Mouse (Mus musculus) kidney, embryonic 16.5 days (tissue): ENCODE measurements around the gene Pprc1. TPM values are rescaled to one million over a fixed set of nuclear protein-coding genes. Genes with fewer than 3 reads are reported as not detected.

Source experiments
- ATAC-seq: fragments of 200-750 bp; cut with Nextera tagmentation; 2 replicates; pipeline ENCODE4 v1.8.0; 2017; ENCODE audit warnings: moderate TSS enrichment; ENCODE audit not compliant: low FRiP score, low TSS enrichment
- H3K27ac ChIP-seq: fragments of 300-500 bp; sonication (generic); 2 replicates; pipeline ENCODE4 v1.5.1; 2014; ENCODE audit warnings: low read length
- H3K27me3 ChIP-seq: fragments of 300-500 bp; sonication (generic); 2 replicates; pipeline ENCODE4 v1.6.1; 2014; ENCODE audit warnings: low read length, control low read depth, mixed read lengths; ENCODE audit not compliant: insufficient read depth
- H3K36me3 ChIP-seq: fragments of 300-500 bp; sonication (generic); 2 replicates; pipeline ENCODE4 v1.6.1; 2014; ENCODE audit warnings: low read length, control low read depth, mixed read lengths; ENCODE audit not compliant: insufficient read depth
- H3K4me1 ChIP-seq: fragments of 300-500 bp; sonication (generic); 2 replicates; pipeline ENCODE4 v1.6.1; 2014; ENCODE audit warnings: low read length, control low read depth, mixed read lengths; ENCODE audit not compliant: insufficient read depth
- H3K4me2 ChIP-seq: fragments of 300-500 bp; sonication (generic); replicated peaks from 2 replicates; pipeline ENCODE4 v1.6.1; 2014; ENCODE audit warnings: low read depth, low read length
- H3K4me3 ChIP-seq: fragments of 300-500 bp; sonication (generic); 2 replicates; pipeline ENCODE4 v1.5.1; 2014; ENCODE audit warnings: mild to moderate bottlenecking, low read length
- H3K9ac ChIP-seq: fragments of 300-500 bp; sonication (generic); replicated peaks from 2 replicates; pipeline ENCODE4 v1.6.1; 2014; ENCODE audit warnings: low read length
- H3K9me3 ChIP-seq: fragments of 300-500 bp; sonication (generic); 2 replicates; pipeline ENCODE4 v1.6.1; 2016; ENCODE audit warnings: low read length, control low read depth
- WGBS: fragments of 180-500 bp; shearing (Covaris S2); extraction: QIAGEN DNeasy Blood & Tissue Kit; methylation state at CpG from one replicate; pipeline ENCODE4 v1.1.7; 2014; 5-methylcytosine and 5-hydroxymethylcytosine counted together
- polyA plus RNA-seq: library from polyadenylated mRNA; unstranded; fragments of >200 nt; fragmentation: Nextera tagmentation; extraction: Ambion mirVana; gene quantifications from 2 replicates; pipeline ENCODE4 v1.2.1, GENCODE M21; 2015

Pprc1 gene
- polyA plus RNA-seq, 1 experiment from 2014 or later = 34.2 TPM

DNA sequence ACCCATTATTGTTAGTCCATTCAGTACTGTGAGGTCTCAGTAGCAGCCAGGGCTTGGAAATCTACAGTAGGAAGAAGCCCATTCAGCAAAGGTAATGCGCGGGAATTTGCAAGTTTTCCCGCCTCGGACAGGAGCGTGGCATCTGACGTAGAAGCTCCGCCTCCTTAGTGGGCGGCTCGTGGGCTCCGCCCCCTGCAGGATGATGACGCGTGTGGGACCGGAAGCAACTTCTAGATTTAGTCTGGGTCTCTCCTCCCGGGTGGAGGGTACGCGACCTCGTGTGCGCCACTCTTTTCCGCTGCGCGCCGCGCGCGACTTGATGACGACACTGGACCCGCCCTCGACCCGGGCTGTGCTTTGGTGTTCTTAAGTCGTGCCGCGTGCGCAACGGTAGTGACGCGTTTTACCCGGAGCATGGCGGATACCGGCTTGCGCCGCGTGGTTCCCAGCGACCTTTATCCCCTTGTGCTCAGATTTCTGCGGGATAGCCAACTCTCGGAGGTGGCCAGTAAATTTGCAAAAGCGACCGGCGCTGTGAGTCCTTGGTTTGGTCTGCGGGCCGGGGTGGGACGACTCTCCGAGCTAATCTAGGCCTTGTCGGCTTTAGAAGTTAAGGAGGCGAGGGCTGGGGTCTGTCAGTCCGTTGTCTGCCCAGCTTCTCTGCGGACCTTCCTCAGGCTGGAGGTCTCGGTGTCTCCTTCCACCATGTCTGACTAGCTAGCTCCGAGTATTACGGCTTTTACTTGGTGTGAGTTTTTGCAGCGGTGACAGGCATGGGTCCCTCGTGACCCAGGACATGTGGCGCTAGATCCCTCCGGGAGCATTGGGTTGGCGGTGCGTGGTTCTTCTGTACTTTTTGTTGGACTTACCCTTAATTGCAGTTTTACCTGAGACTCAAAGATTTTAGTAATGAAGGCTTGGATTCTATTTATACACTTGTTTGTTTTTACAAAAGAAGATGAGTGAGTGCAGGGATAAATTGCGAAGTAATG is 31.2 kb downstream of the Pprc1 start, which contains the start of gene Nolc1:
Nolc1 (plus strand) TSS at position 248 of the 992 bp plus-strand sequence.
- ATAC-seq = peak; percentile 97
- no peaks in the 10 kb centered on the region for H3K27me3 ChIP-seq
- peaks cover 48% of the 10 kb centered on the region for H3K36me3 ChIP-seq
- peak within 1 kb of the TSS; percentile 81 for H3K4me2 ChIP-seq
- peak within 1 kb of the TSS; percentile 90 for H3K4me3 ChIP-seq
- peak within 1 kb of the TSS; percentile 85 for H3K27ac ChIP-seq
- H3K4me1 ChIP-seq = peaks cover 14% of the 10 kb centered on the region
- under 1% methylated on average over 66 of the region's 66 CpGs for WGBS
- H3K9ac ChIP-seq = peak within 1 kb of the TSS; percentile 86
- no peaks in the 10 kb centered on the region for H3K9me3 ChIP-seq

GRCm38 (mm10) chr19:46078535-46078934 is 33.8 kb downstream of the Pprc1 start:
- H3K4me2 ChIP-seq = no peak overlapping the region
- no peak overlapping the region for H3K4me3 ChIP-seq
- no peak overlapping the region for H3K27ac ChIP-seq
- WGBS = 70% methylated on average over 3 of the region's 3 CpGs
- H3K4me1 ChIP-seq = peaks cover 14% of the 10 kb centered on the region
- peaks cover 52% of the 10 kb centered on the region for H3K36me3 ChIP-seq
- no peak for ATAC-seq
- H3K9me3 ChIP-seq = no peaks in the 10 kb centered on the region
- no peak overlapping the region for H3K9ac ChIP-seq
- H3K27me3 ChIP-seq = no peaks in the 10 kb centered on the region

DNA sequence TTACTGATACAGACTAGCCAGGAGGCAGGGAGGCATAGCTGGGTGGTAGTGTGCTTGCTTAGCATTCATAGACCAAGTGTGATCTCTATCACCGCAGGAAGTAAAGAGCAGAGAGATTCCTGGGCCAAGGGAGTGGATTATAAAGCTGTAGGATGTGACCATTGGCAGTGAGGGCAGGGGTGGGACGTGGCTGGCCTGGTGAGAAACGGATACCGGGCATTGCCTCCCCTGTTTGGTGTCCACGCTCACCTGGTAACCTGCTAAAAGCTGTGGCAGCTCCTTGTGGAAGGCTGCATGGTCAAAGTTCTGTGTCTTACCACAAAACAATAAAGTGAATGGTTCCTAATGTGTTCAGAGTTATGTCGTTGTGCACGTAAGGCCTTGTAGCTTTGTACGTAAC is 40.5 kb downstream of the Pprc1 start:
- Histone ChIP-seq H3K4me2 (no peak overlapping the region), H3K9ac (no peak overlapping the region), H3K27ac (no peak overlapping the region), H3K4me3 (no peak overlapping the region), H3K4me1 (no peaks in the 10 kb centered on the region), H3K9me3 (no peaks in the 10 kb centered on the region), H3K36me3 (peaks cover 53% of the 10 kb centered on the region), H3K27me3 (no peaks in the 10 kb centered on the region)
- 95% methylated on average over 8 of the region's 8 CpGs for WGBS
- ATAC-seq = no peak

- H3K4me3 ChIP-seq = no peak overlapping the region
- ATAC-seq = no peak
Measured at GRCm38 (mm10) chr19:46086337-46086736, 41.7 kb downstream of the Pprc1 start.

GRCm38 (mm10) chr19:46087871-46088270 is 43.2 kb downstream of the Pprc1 start:
- Histone ChIP-seq H3K4me2 (no peak overlapping the region), H3K36me3 (peaks cover 27% of the 10 kb centered on the region), H3K9me3 (no peaks in the 10 kb centered on the region), H3K4me1 (no peaks in the 10 kb centered on the region), H3K27me3 (no peaks in the 10 kb centered on the region), H3K4me3 (no peak overlapping the region), H3K27ac (no peak overlapping the region), H3K9ac (no peak overlapping the region)
- WGBS = 81% methylated on average over 7 of the region's 7 CpGs
- no peak for ATAC-seq

More at GRCm38 (mm10) chr19:46086337-46086736, 41.7 kb downstream of the Pprc1 start:
- Histone ChIP-seq H3K9ac (no peak overlapping the region), H3K4me2 (no peak overlapping the region), H3K27ac (no peak overlapping the region), H3K9me3 (no peaks in the 10 kb centered on the region), H3K36me3 (peaks cover 41% of the 10 kb centered on the region), H3K27me3 (no peaks in the 10 kb centered on the region), H3K4me1 (no peaks in the 10 kb centered on the region)
- WGBS = 57% methylated on average over 3 of the region's 3 CpGs

DNA sequence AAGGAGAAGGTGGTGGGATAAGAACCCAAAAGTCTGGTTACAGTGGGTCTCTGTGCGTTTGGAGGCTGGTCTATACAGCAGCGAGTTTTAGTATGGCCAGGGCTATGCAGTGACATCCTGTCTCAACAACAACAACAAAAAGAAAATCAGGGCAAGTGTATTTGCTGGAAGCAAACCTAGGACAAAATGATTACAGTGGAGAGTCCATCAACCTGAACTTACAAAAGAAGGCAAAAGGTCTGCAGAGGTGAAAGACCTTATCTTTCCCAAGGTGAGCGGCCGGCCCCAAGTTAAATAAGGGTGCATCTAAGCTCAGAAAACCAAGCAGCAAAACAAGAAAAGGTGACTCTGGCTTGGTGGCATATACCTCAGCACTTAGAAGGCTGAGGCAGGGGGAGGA is 47.0 kb downstream of the Pprc1 start:
- no peak overlapping the region for H3K4me2 ChIP-seq
- no peak overlapping the region for H3K27ac ChIP-seq
- 87% methylated on average over 4 of the region's 4 CpGs for WGBS
- H3K4me3 ChIP-seq = no peak overlapping the region
- no peaks in the 10 kb centered on the region for H3K36me3 ChIP-seq
- no peak for ATAC-seq
- peaks cover 3% of the 10 kb centered on the region; the same call in 1 of the 2 replicates for H3K9me3 ChIP-seq
- H3K4me1 ChIP-seq = no peaks in the 10 kb centered on the region
- H3K27me3 ChIP-seq = no peaks in the 10 kb centered on the region
- no peak overlapping the region for H3K9ac ChIP-seq

GRCm38 (mm10) chr19:46094144-46094543 is 49.5 kb downstream of the Pprc1 start:
- Histone ChIP-seq H3K9me3 (peaks cover 3% of the 10 kb centered on the region; the same call in 1 of the 2 replicates), H3K27ac (no peak overlapping the region), H3K27me3 (no peaks in the 10 kb centered on the region), H3K9ac (no peak overlapping the region), H3K4me3 (no peak overlapping the region), H3K4me2 (no peak overlapping the region), H3K36me3 (no peaks in the 10 kb centered on the region), H3K4me1 (no peaks in the 10 kb centered on the region)
- WGBS = 89% methylated on average over 2 of the region's 2 CpGs
- ATAC-seq = no peak

- no peaks in the 10 kb centered on the region for H3K4me1 ChIP-seq
- H3K27me3 ChIP-seq = no peaks in the 10 kb centered on the region
- 78% methylated on average over 4 of the region's 4 CpGs for WGBS
- ATAC-seq = no peak
- no peak overlapping the region for H3K4me3 ChIP-seq
- no peak overlapping the region for H3K4me2 ChIP-seq
- H3K9ac ChIP-seq = no peak overlapping the region
- H3K27ac ChIP-seq = no peak overlapping the region
- H3K9me3 ChIP-seq = peaks cover 3% of the 10 kb centered on the region; the same call in 1 of the 2 replicates
- no peaks in the 10 kb centered on the region for H3K36me3 ChIP-seq
Measured at GRCm38 (mm10) chr19:46095291-46095690, 50.6 kb downstream of the Pprc1 start.

DNA sequence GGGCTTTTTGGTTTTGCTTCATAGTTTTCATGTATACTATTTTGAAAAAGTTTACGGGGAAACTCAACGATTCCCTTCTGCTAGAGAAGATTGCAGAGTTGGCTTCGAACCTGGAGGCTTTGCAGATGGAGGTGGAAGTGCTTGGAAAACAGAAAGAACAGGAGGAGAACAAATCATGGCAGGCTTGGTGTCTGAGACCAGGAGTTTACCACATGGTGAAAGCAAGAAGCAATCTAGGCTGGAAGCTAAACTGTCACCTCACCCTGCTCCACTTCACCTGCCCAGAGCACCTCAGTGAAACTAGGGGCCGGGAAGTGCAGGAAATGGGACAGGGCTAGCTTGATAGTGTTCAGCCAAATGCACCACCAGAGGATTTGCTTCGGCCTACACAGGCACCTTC is 51.7 kb downstream of the Pprc1 start:
- H3K27ac ChIP-seq = no peak overlapping the region
- H3K9ac ChIP-seq = no peak overlapping the region
- H3K4me1 ChIP-seq = no peaks in the 10 kb centered on the region
- 85% methylated on average over 5 of the region's 5 CpGs for WGBS
- no peak overlapping the region for H3K4me2 ChIP-seq
- peaks cover 3% of the 10 kb centered on the region; the same call in 1 of the 2 replicates for H3K9me3 ChIP-seq
- no peaks in the 10 kb centered on the region for H3K27me3 ChIP-seq
- ATAC-seq = no peak
- H3K4me3 ChIP-seq = no peak overlapping the region
- no peaks in the 10 kb centered on the region for H3K36me3 ChIP-seq

DNA sequence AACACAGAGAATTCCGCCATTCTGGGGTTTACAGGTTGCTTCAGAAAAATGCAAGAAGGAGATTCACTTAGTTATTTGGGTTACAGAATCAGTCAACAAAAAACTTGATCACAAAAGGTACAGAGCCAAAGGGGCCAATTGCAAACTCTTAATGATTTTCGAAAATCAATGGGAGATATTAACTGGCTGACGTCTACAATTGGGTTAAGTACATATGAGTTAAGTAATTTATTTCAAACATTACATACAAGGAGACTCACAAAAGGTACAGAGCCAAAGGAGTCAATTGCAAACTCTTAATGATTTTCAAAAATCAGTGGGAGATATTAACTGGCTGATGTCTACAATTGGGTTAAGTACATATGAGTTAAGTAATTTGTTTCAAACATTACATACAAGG is 54.9 kb downstream of the Pprc1 start:
- Histone ChIP-seq H3K9ac (no peak overlapping the region), H3K27ac (no peak overlapping the region), H3K4me2 (no peak overlapping the region), H3K27me3 (no peaks in the 10 kb centered on the region), H3K4me1 (no peaks in the 10 kb centered on the region), H3K9me3 (no peaks in the 10 kb centered on the region), H3K4me3 (no peak overlapping the region), H3K36me3 (no peaks in the 10 kb centered on the region)
- ATAC-seq = no peak
- 94% methylated on average over 3 of the region's 3 CpGs for WGBS
